Mouse (Mus musculus) neural tube, embryonic 10.5 days (tissue): ENCODE measurements around the gene Thoc2.
"Not testable (repeated sequence)": the region's sequence is repeated elsewhere in the genome, so short reads cannot be mapped to it uniquely, and the experiment has no call there.

Experiments
- DNase-seq: peaks from one replicate; pipeline ENCODE4 v3.0.0-alpha.2; 2017; ENCODE audit warnings: low spot score; ENCODE audit errors: extremely low spot score

Thoc2 gene

DNA sequence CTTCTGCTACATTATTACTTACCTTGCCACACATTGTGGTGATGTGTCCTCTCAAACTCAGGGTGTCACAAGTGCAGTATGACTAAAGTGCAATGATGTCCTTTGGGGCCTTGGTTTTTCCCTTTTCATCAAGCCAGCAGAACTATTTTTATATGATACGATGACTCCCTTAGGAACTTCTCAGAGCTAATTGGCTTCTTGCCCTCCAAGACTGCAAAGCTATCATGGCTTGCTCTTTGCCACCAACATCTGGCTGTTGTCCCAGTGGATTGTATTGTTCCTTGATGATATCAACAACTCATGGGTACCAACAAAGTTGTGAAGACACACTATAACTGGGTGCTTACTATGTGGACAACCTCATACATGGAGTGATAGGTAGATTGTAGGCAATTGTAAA lies at the start of gene Thoc2:
TSS of gene Thoc2 (minus strand) at position 101 of the 400 bp plus-strand sequence.
- DNase-seq = no peak

DNA sequence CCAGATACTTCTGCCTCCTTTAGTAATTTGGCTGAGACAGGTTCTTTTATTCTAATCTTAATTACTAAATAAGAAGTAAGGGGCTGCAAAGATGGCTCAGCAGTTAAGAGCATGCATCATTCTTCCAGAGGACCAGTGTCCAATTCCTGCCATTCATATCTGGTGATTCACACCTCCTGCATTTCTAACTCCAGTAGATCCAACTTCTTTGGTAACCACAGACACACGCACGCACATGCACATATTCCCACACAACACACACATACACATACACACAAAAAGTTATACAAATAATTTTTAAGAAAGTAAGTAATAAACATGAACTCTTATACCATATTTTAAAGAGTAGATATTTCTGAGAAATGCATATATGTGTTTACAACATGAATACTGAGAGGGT lies 49.6 kb upstream of the Thoc2 start:
- no peak for DNase-seq

DNA sequence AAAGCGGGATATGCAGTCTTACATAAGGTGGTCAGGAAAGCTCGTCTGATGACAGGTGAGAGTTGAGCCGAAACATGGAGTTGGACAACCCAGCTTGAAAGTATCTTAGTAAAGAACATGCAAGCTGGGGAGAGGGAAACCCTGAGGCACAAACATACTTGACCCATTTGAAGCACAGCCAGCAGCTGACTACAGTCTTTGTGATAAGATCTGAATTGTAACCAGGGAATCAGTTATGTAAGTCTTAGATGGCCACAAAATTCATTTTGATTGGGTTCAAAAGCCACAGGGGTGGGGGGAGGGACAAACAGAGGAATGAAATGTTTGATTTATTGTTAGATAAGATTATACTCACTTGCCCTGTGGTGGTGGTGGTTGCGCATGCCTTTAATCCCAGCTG lies 48.9 kb upstream of the Thoc2 start:
- DNase-seq = no peak

DNA sequence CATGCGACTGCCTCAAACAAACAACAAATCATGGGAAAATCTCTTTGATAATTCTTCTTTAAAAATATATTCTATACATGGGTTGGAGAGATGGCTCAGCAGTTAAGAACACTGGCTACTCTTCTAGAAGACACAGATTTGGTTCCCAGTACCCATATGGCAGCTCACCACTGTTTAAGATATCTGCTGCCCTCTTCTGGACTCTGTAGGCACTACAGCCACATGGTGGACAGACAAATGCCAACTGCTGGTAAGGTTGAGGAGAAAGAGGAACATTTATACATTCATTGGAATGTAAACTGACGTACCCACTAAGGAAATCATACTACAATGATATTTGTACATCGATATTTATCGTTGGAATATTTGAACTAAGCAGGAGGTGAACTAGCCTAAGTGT lies 36.7 kb upstream of the Thoc2 start:
- no peak for DNase-seq

DNA sequence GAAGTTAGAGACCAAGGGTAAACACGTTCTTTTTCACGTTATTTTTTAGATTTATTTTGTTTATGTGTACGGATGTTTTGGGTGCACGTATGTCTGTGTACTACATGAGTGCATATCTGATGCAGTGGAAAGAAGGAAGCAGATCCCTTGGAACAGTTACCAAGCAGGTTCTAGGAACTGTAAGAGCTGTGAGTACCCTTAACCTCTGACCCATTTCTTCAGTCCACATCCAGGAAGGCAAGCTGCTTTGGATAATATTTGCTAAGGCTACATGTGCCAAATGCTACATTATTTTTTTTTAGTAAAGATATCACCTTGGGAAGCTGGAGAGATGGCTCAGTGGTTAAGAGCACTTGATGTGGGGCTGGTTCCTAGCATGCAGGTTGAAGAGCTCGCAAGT lies 21.4 kb upstream of the Thoc2 start:
- DNase-seq = no peak

DNA sequence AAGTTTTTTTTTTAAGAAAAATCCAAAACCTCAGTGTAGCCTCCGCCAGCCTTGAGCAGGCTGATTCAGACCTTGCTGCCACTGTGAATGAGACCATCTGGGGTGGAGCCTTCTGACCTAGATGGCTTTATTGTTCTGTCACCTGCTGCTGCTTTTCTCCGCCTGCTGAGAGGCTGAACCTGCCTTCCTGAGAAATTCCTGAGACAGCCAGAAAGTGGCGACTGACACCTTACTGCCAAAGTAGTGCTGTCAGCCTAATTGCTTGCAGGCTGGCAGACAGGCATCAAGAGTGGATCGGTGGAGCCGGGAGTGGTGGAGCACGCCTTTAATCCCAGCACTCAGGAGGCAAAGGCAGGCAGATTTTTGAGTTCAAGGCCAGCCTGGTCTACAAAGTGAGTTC lies 11.3 kb upstream of the Thoc2 start:
- DNase-seq = not testable (repeated sequence)

DNA sequence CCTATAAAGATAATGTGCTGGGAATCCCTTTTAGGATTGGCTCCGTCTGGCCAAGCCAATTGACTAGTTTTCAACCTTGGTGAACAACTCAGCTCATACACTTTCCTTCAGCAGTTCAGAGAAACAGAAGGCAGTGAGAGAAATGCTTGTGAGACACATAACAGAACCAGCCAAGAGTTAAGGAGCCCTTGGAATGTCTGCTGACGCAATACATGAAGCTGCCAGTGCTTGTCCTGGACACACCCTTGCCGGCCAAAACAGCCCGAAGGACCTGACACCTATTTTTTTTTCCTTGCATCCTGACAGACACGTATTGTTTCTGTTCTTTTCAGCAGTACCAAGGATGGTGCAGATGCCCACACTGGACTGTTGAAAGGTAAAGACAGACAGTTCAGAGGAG lies 4.2 kb upstream of the Thoc2 start:
- DNase-seq = no peak

DNA sequence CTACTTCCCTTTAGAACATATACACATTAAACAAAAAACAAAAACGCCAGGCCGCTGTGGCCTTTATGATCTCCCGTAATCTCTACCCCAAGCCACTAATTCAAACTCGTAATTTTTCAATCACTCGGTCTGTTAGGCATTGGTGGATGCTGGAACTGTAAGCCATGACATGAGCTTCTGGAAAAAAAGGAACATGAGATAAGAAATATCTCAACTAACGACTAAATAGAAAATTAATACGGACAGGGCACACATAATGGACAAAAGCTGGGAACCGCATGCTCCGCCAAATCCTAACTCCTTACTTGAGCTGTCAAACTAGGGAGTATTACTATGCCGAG lies 8.4 kb downstream of the Thoc2 start:
- DNase-seq = no peak

DNA sequence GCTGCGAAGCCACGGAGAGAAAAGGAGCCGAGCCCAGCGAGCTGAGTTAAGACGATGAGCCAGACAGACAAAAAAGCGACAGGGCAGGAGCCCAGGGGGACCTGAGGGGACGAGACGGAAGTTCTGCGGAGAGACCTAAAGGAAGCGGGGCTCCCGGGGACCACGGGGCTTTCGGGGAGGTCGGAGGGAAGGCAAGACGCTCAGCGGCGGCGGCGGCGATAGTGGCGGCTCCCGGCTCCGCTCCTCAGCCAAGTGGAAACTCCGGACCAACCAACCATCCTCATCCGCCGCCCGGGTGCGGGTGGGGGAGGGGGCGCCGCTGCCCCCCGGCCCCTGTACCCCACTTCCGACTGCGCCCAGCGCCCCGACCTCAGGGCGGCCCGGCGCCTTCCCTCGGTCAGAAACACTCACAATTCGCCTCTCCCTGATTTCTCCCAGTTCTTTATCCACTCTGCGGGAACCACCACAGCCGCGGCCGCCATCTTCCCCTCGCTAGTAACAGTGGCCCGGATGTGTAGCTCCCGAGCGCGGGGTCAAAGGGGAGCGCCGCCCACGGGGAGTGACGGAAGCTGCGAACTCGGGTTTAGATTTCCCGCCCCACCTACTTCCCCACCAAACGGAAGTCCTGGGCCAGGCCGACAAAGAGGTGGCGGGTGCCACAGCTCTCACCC lies 8.9 kb downstream of the Thoc2 start:
- DNase-seq = peak; percentile 79

DNA sequence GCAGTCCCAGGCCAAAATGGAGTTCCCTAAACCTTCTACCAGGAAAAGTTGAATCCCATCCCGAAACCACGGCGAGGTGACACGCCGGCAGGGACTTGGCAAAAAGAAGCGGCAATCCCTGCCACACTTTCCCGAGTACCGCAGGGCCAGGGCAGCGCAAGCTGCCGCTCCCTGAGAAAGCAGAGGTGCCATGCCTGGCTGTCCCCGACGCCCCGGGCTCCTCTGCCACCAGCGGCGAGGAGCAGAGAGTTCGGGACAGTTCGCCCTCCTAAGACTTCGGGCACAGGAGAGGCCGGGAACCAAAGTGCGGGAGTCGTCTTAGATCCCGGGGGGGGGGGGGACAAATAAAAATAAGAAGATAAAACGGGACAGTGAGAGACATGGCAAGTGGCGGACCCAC lies 9.5 kb downstream of the Thoc2 start:
- peak; percentile 38 for DNase-seq

DNA sequence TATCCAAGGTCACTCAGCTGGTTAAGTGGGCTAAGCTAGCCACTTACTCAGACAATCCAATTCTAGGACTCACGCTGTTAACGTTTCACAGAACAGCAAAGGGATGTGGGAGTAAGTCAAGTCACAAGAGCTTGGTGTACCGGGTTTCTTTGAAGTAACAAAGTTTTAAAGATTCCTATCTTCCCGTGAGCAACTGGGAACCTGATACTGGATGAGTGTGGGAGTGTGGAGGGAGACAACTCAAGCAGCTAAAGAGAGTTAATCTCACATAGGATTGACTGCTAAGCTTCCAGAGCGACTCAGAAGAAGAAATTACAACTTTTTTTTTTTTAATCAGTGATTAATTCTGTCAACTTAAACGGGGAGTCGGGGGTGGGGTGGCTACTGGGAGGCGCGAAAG lies 10.0 kb downstream of the Thoc2 start:
- no peak for DNase-seq

DNA sequence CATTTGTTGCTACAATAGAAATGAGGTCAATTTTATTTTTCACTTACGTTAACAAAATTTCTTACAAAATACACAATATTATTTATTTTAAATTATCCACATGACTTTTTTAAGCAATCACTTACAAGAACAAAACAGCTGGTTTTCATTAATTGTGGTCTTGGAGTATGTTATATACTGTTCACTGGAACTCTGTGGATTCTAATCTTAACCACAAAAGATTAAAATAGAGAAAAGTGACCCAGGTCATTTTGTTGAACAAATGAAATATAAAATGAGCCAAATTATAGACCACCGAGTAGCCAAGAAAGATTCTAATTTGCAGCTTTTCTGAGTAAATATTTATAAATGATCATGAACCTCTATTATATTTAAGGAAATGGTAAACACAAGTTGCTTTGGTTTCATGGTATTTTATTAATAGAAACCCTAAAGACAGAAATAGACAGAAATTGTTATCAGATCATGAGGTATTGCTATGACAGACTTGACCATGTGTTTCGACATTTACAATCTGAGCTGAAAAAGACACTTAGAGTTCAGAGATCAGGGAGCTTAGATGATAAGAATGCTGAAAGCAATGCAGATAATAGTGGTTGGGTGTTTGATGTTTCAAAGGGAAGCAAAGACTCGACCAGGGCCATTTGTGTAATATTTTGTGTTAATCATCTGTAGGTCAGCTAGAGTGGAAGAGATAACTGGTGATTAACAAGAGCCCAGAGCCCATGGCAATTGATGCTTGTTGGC lies 35.5 kb downstream of the Thoc2 start:
- DNase-seq = no peak

DNA sequence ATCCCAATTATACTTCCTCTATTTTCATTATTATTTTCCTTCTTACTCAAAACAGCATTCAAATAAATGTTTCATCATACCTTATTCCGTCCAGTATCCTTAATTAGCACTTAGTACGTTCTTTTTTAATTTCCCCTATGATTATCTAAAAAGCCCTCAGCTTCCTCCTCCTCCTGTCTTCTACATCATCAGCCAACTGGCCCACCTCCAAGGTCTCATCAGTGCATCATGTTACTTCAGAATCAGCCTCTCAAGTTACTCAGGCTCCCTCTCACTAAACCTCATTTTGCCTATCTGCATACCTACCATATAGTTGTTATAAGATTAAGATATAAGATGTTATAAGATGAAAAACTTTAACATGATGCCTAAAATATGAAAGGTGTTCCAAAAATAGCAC lies 43.9 kb downstream of the Thoc2 start:
- no peak for DNase-seq

DNA sequence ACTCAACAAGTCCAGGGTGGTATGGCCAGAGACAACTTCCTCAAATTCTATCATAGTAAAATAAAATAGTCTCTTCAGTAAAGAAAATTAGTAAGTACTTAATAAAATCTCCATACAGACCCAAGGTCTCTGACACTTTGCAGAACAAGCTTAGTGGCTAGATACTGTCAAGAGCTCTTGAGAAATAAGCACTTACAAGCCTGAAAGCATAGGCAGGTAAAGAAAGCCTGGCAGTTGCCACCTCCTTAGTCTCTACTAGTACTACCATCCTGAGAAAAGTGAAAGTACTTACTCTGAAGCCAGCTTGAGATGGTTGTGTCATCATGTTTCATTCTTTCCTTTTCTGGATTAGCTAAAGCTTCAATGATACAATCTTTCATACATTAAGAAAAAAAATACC lies 82.7 kb downstream of the Thoc2 start:
- no peak for DNase-seq

DNA sequence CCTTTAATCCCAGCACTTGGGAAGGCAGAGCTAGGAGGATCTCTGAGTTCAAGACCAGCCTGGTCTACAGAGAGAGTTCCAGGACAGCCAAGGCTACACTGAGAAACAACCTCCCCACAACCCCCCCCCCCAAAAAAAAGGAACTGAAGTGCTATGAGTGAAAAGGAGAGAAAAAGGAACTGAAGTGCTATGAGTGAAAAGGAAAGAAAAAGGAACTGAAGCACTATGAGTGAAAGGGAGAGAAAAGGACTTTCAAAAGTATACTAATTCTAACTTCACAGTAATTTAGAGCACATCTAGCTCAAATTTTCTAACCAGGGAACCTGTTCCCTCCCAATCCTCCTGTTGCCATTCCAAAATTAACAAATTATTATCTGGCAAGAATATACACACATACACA lies 114.9 kb downstream of the Thoc2 start:
- DNase-seq = no peak

DNA sequence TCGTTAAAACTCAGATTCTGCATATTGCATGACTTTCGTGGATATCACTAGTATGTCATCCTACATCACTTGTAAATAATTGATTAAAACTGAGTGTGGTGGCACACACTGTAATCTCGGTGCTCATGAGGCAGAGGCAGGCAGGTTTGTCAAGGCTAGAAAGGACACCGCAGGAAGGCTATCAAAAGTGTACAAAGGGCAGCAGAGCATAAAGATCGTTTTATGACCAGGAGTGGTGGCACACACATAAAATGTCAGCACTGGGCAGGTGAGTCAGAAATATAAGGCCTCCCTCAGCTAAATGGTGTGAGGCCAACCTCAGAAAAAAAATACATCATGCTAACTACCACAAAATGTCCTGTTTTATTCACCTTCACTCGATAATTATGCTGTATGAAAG lies 127.2 kb downstream of the Thoc2 start:
- DNase-seq = no peak
